Mouse (Mus musculus) adrenal gland, adult 18-20 months (tissue): ENCODE results near the gene Lrrc14b. TPM values are rescaled to one million over a fixed set of nuclear protein-coding genes. Genes with fewer than 3 reads are reported as not detected.

Experiments
- DNase-seq, 2 experiments: peaks; one replicate each; pipeline ENCODE4 v3.0.0; 2021 to 2022; ENCODE audit warnings: low spot score in 2 of 2
- long read RNA-seq, 2 experiments: library from polyadenylated mRNA; stranded (forward); transcript quantifications; one replicate each; pipeline ENCODE4 v2.0.0; 2021
- total RNA-seq, 2 experiments: library from RNA; stranded (reverse); gene quantifications; 1 replicate in 1 of 2; 2 replicates in 1 of 2; pipeline ENCODE4 v1.2.3; 2021

The Lrrc14b gene
- under 1 TPM; 0.36 to 0.45 TPM for total RNA-seq
- long read RNA-seq, experiment 1, partial matches to known transcripts = 0 of 1 reads
- long read RNA-seq, experiment 1, other reads (novel, unspliced or antisense) = 0 of 1 reads
- long read RNA-seq, experiment 2, partial matches to known transcripts = 0 of 4 reads
- long read RNA-seq, experiment 2, other reads (novel, unspliced or antisense) = 2 of 4 reads

GRCm38 (mm10) chr13:74363859-74364235 lies at the start of gene Lrrc14b:
Gene Lrrc14b (minus strand): TSS chr13:74364005.
- peak in 1 of 2 experiments; percentile 8 for DNase-seq

- peak in 1 of 2 experiments; percentile 22 for DNase-seq
Measured at GRCm38 (mm10) chr13:74399298-74399839, 35.6 kb upstream of the Lrrc14b start, which contains the start of gene Ftl1-ps1. Gene Ftl1-ps1 (plus strand): TSS chr13:74399694.

DNA sequence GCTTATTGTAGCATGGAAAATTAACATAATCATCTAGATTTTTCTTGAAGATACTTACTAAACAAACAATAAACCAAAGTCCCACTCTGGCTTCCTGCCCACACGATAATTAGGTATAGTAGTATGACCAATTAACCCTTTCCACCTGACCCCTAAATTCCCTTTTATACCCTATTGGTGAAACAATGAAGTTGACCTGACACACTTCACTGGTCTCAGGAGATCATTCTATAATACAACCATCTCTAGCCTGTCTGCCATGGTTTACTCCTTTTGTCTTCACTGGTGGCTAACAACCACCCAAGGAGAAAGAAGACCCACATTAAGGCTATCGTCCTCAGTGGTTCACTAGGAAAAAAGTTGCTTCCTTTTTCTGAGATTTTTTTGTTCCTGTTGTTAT lies 27.4 kb upstream of the Lrrc14b start:
- no peak for DNase-seq

DNA sequence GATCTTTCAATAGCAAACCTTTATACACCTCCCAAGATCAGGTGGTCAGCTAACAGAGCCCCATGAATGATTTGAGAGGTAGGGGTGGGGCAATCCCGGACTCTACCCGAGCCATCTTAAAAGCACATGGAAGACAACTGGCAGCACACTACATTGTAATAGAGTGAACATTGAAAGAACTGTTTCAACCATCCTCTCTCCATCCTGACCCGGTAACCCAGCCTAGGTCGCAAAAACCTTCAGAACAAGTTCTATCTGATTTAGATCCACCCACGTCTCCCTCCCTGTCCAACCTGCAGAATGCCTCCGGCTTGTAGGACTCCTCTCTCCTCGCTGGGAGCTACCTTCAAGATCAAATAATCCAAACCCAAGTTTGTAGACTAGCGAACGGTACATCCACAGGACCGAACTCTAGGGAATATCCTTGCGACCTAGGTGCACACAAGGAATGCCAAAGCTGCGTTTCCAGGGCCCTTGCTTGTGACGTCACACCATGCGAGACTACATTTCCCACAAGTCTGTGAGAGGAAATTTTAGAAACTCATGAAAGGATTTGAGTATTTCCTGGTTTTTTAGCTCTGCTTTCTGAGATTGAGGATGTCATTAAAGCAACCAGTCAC lies 26.7 kb upstream of the Lrrc14b start, which contains the start of gene Zfp72:
Gene Zfp72, minus strand, starts transcription at position 466 of the 620 bp plus-strand sequence.
- peak; percentile 55 to 56 for DNase-seq

DNA sequence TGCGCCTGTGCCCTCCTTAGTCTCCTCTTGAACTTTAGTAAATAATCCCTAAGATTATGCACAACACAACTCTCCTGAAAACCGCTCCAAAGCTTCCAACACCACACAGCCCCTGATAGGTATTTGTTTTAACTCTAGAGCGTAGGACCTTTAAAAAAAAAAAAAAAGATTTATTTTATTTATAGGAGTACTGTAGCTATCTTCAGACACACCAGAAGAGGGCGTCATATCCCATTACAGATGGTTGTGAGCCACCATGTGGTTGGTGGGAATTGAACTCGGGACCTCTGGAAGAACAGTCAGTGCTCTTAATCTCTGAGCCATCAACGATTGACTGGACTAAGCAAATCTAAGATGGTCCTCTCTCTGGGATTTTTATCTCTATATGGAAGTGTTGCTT lies 25.9 kb upstream of the Lrrc14b start:
- no peak for DNase-seq

DNA sequence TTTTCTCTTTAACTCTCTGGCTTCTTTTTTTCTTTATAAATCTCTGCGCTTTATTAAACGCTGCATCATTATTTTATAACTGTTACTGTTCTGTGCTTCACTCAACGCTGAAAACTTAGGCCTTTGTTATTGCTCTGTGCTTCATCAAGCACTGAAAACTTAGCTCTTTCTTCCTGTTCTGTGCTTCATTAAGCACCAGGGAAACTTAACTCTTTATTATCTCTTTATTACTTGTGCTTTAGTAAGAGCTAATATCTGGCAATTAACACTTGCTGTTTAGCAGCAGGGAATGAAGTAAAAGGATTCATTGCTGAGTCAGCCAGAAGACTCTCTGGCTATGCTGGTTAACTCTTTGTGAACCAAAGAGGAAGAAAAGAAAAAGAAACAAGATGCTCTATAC lies 18.5 kb upstream of the Lrrc14b start:
- no peak for DNase-seq

GRCm38 (mm10) chr13:74381533-74382276 lies 17.9 kb upstream of the Lrrc14b start:
- DNase-seq = no peak

DNA sequence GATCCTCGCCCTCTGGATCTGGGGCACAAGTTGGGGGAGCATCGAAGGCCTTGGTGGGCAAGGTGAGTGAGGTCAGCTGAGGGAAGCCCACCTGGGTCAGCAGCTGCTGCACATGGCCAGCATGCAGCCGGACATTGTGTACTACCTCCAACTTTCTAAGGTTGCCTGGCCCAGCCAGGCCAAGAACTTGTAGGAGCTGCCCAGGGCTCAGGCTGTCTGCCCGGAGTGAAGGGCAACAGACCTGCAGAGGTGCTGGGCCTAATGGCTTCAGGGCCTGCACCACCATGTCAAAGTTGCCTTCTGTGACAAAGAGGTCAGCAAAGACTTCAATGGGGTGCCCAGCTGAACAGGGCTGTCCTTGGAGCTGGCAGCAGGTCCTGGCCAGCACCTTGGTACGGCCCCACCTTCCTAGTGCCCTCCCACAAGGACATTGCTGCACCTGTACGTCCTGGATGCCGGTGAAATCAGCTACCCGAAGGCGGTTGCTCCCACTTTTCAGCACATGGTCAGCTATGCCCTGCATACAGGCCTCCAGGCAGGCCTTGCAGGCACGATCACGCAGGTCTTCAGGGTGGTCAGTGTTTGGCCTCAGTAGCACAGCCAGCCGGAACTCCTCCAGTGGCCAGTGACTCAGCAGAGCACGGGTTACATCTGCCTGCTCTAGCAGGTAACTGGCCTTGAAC lies 488 bp downstream of the Lrrc14b start:
- DNase-seq = peak; percentile 17 to 22

DNA sequence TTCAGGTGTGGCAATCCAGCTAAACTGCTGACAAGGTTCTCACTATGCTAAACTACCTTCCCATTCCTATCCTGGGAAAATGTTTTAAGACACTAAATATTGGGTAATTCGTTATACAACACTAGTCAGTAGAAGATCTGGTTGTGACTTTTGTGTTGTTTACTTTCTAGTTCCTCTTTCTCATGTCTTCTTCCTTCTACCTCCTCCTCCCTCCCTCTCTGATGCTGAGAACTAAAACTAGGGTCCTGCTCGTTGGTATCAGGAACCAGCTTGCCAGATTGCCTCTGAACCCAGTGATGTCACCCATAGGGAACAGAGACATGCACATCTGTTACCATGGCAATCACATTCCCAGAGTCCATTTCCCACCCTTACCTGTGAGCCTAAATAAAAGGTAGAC lies 1.6 kb downstream of the Lrrc14b start:
- no peak for DNase-seq

DNA sequence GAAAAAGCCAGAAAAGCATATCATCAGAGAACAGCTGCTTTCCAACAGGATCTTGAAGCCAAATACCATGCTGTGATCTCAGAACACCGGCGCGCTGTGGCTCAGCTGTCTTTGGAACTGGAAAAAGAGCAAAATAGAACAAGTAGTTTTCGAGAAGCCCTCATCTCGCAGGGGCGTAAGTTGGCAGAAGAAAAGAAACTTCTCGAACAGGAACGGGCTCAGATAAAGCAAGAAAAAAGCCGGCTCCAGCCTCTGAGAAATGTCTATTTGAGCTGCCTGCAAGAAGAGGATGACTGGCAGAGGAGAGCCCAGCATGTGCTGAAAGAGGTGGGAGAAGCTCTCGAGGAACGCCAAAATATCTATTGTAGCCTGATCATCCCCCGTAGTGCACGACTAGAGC lies 7.3 kb downstream of the Lrrc14b start:
- DNase-seq = no peak

GRCm38 (mm10) chr13:74350435-74350906 lies 13.3 kb downstream of the Lrrc14b start:
- no peak for DNase-seq

- DNase-seq = peak; percentile 94 to 95
Measured at GRCm38 (mm10) chr13:74349566-74350434, 14.0 kb downstream of the Lrrc14b start, which contains the start of the genes Sdha and Ccdc127. Gene Sdha (minus strand): TSS chr13:74350280. Gene Ccdc127 (plus strand): TSS chr13:74350309.

GRCm38 (mm10) chr13:74341036-74341435 lies 22.8 kb downstream of the Lrrc14b start:
- DNase-seq = peak in 1 of 2 experiments; percentile 21

- DNase-seq = no peak
Measured at GRCm38 (mm10) chr13:74329321-74329720, 34.5 kb downstream of the Lrrc14b start.

DNA sequence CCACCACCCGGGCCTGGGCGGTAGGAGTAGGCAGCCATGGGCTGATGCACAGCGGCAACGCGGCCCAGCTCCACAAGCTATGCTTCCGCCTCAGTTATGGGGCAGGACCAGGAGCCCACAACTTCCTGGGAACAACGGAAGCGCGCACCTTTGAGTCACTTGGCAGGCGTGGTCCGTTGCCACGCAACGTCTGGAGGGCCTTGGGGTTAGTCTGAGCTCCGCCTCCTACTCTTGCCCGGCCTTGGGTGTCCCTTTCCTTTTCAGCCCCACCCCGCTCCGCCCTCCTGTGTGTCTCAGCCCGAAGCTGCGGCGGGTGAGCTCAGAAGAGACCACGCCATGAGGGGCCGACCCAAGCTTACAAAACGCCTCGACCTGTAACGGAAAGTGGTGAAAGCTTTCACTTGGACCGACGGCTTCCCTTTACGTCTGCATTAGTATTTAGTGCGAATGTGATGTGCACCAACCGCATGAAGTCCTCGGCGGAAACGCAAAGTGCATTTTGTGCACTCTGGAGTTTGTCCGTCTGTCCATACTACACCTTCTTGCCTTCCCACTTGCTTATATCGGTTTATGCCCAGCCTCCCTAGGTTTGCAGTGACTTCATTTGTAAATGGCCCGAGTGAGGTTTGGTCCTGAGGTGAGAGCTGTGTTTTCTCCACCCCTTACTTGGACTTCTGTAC lies 46.5 kb downstream of the Lrrc14b start, which contains the start of gene Pdcd6:
Gene Pdcd6, minus strand, starts transcription at position 411 of the 680 bp plus-strand sequence.
- DNase-seq = peak; percentile 85

DNA sequence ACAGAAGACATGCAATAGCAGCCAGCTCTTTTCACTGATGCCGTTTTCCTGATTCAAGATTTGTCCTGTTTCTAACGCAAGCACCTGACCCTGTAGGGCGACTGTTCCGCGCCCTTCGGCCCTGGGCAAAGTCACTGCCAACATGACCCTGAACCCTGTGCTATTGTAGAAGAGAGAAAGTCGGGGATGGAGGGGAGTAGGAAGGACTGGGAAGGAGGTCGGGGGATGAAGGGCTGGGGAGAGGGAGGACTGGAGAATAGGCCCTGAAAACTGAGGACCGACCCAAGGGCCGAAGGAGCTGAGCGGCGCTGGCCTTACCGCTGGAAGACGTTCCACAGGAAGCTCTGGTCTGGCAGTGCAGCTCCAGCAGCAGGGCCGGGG lies 47.0 kb downstream of the Lrrc14b start:
- DNase-seq = no peak

GRCm38 (mm10) chr13:74316386-74316785 lies 47.4 kb downstream of the Lrrc14b start:
- no peak for DNase-seq

- DNase-seq = no peak
Measured at GRCm38 (mm10) chr13:74314616-74315015, 49.2 kb downstream of the Lrrc14b start.
